Mouse (Mus musculus) heart, embryonic 13.5 days (tissue): ENCODE measurements around the gene Rnpepl1. TPM values are rescaled to one million over a fixed set of nuclear protein-coding genes. Genes with fewer than 3 reads are reported as not detected.

ENCODE experiments used
- polyA plus RNA-seq: library from polyadenylated mRNA; unstranded; fragments of >200 nt; fragmentation: Nextera tagmentation; extraction: Ambion mirVana; gene quantifications from 2 replicates; pipeline ENCODE4 v1.2.1, GENCODE M21; 2015

Rnpepl1 gene
- polyA plus RNA-seq, 1 experiment from 2014 or later, result 31.0 TPM

Other genes starting within 250 kb of the Rnpepl1 start
- gene Gpc1, start 79.1 kb upstream of the Rnpepl1 start, polyA plus RNA-seq, result 53.1 and 61.5 TPM in 2 replicates
- gene Ankmy1, start 7.9 kb upstream of the Rnpepl1 start, polyA plus RNA-seq, result 0.12 and 0.17 TPM in 2 replicates
- gene Dusp28, start 3.8 kb upstream of the Rnpepl1 start, polyA plus RNA-seq, result 9.8 and 12.8 TPM in 2 replicates
- gene Capn10, start 23.6 kb downstream of the Rnpepl1 start, polyA plus RNA-seq, result 14.9 and 15.8 TPM in 2 replicates
- gene Gpr35, start 40.1 kb downstream of the Rnpepl1 start, polyA plus RNA-seq, result 0.14 and 0.48 TPM in 2 replicates
- not detected in 2 replicates for gene Aqp12, start 95.6 kb downstream of the Rnpepl1 start, polyA plus RNA-seq
- 9.7 and 10.8 TPM in 2 replicates for gene Kif1a, start 191.2 kb downstream of the Rnpepl1 start, polyA plus RNA-seq
- 0.27 TPM in 1 of 2 replicates, not detected in the other for gene Agxt, start 224.5 kb downstream of the Rnpepl1 start, polyA plus RNA-seq